Mouse (Mus musculus) midbrain, embryonic 16.5 days (tissue): Measurements from ENCODE around the gene Cited4. TPM values are rescaled to one million over a fixed set of nuclear protein-coding genes. Genes with fewer than 3 reads are reported as not detected.

Experiments used
- ATAC-seq: fragments of 200-750 bp; cut with Nextera tagmentation; 2 replicates; pipeline ENCODE4 v1.8.0; 2017; ENCODE audit warnings: moderate TSS enrichment
- H3K27ac ChIP-seq: fragments of 300-500 bp; sonication (generic); 2 replicates; pipeline ENCODE4 v1.5.1; 2014; ENCODE audit warnings: mild to moderate bottlenecking, low read length, mixed read lengths
- H3K27me3 ChIP-seq: fragments of 300-500 bp; sonication (generic); 2 replicates; pipeline ENCODE4 v1.6.1; 2014; ENCODE audit warnings: low read depth, low read length, mixed read lengths; ENCODE audit not compliant: control insufficient read depth, insufficient read depth
- H3K36me3 ChIP-seq: fragments of 300-500 bp; sonication (generic); 2 replicates; pipeline ENCODE4 v1.6.1; 2014; ENCODE audit warnings: mild to moderate bottlenecking, low read length, moderate library complexity, mixed read lengths; ENCODE audit not compliant: control insufficient read depth, insufficient read depth
- H3K4me1 ChIP-seq: fragments of 300-500 bp; sonication (generic); 2 replicates; pipeline ENCODE4 v1.6.1; 2014; ENCODE audit warnings: mild to moderate bottlenecking, low read length, mixed read lengths; ENCODE audit not compliant: control insufficient read depth, insufficient read depth
- H3K4me2 ChIP-seq: fragments of 300-500 bp; sonication (generic); 2 replicates; pipeline ENCODE4 v1.6.1; 2014; ENCODE audit warnings: mild to moderate bottlenecking, low read length, mixed read lengths
- H3K4me3 ChIP-seq: fragments of 300-500 bp; sonication (generic); 2 replicates; pipeline ENCODE4 v1.5.1; 2014; ENCODE audit warnings: low read depth, mild to moderate bottlenecking, low read length, moderate library complexity, mixed read lengths
- H3K9ac ChIP-seq: fragments of 300-500 bp; sonication (generic); 2 replicates; pipeline ENCODE4 v1.6.1; 2014; ENCODE audit warnings: low read depth, low read length, mixed read lengths
- H3K9me3 ChIP-seq: fragments of 300-500 bp; sonication (generic); replicated peaks from 2 replicates; pipeline ENCODE4 v1.6.1; 2014; ENCODE audit warnings: mild to moderate bottlenecking, low read length, mixed read lengths; ENCODE audit not compliant: control insufficient read depth, poor library complexity, severe bottlenecking
- WGBS: fragments of 180-500 bp; shearing (Covaris S2); extraction: QIAGEN DNeasy Blood & Tissue Kit; methylation state at CpG from one replicate; pipeline ENCODE4 v1.1.7; 2014; 5-methylcytosine and 5-hydroxymethylcytosine counted together
- polyA plus RNA-seq: library from polyadenylated mRNA; unstranded; fragments of >200 nt; fragmentation: Nextera tagmentation; extraction: Ambion mirVana; gene quantifications from 2 replicates; pipeline ENCODE4 v1.2.1, GENCODE M21; 2015

Gene Cited4
- polyA plus RNA-seq, 1 experiment from 2014 or later = 1.4 TPM

- no peak for ATAC-seq
- 74% methylated on average over 5 of the region's 5 CpGs for WGBS
- H3K9ac ChIP-seq = no peak overlapping the region
- peaks cover 9% of the 10 kb centered on the region; the same call in 1 of the 2 replicates for H3K27me3 ChIP-seq
- H3K9me3 ChIP-seq = no peaks in the 10 kb centered on the region
- H3K4me2 ChIP-seq = no peak overlapping the region
- H3K4me1 ChIP-seq = peaks cover 8% of the 10 kb centered on the region
- H3K4me3 ChIP-seq = no peak overlapping the region
- H3K27ac ChIP-seq = no peak overlapping the region
- H3K36me3 ChIP-seq = no peaks in the 10 kb centered on the region
Measured at GRCm38 (mm10) chr4:120669585-120669984, 3.2 kb downstream of the Cited4 start.

DNA sequence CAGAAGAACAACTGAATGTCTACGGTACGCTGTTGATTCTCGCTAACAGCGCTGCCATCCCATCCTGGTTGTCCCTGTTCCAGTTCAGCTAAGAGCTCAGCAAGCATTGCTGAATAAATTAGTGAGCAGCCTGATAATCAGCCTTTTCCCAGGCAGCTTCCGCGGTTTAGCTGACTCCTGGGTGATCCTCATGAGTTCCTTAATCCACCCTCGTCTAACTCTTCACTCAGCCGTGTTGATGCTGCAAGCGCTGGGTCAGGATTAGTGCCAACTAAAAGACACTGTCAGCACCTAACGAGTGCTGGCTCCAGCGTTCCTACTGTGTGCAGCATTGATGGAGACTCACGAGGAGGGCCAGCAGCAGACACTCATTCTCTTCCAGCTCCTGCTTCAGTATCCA is 4.7 kb downstream of the Cited4 start:
- Histone ChIP-seq H3K36me3 (no peaks in the 10 kb centered on the region), H3K27me3 (peaks cover 9% of the 10 kb centered on the region; the same call in 1 of the 2 replicates), H3K9ac (no peak overlapping the region), H3K4me3 (no peak overlapping the region), H3K9me3 (no peaks in the 10 kb centered on the region), H3K27ac (no peak overlapping the region), H3K4me2 (no peak overlapping the region), H3K4me1 (peaks cover 8% of the 10 kb centered on the region)
- ATAC-seq = no peak
- 24% methylated on average over 12 of the region's 12 CpGs for WGBS

- WGBS = 89% methylated on average over 3 of the region's 3 CpGs
- Histone ChIP-seq H3K36me3 (no peaks in the 10 kb centered on the region), H3K9ac (no peak overlapping the region), H3K27me3 (peaks cover 4% of the 10 kb centered on the region; the same call in 1 of the 2 replicates), H3K27ac (no peak overlapping the region), H3K4me2 (no peak overlapping the region), H3K4me1 (no peaks in the 10 kb centered on the region), H3K9me3 (no peaks in the 10 kb centered on the region), H3K4me3 (no peak overlapping the region)
- ATAC-seq = no peak
Measured at GRCm38 (mm10) chr4:120673606-120674005, 7.2 kb downstream of the Cited4 start.

DNA sequence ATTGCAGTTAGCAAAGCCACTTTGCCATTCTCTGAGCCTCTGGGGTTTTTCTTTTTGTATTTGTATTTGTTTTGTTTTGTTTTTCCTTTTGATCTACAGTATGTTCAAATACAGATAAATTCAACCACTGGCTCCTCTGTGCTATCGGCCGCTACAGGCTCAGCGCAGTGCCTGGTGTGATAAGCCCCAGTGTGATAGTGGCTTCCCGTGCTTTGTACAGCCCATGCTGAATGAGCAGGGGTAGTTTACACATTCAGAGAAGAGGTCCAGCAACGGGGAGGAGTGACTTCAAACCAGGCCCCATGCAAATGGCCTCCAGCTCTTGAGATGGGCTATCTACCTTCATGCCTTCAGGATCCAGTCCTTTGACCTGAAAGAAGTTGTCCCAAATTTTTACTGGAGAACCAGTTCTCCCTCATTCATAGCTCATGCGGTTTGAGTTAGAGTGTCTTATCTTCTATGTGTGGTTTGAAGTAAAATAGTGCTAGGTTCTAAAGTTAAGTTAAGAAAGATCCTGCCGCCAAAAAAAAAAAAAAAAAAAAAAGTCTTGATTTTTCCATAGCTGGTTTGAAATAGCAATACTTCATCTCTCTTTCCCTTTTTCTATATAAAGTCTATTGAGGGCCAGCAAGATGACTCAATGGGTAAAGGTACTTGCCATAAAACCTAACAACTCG is 8.5 kb downstream of the Cited4 start:
- no peak for ATAC-seq
- H3K9me3 ChIP-seq = no peaks in the 10 kb centered on the region
- H3K4me2 ChIP-seq = no peak overlapping the region
- no peaks in the 10 kb centered on the region for H3K27me3 ChIP-seq
- no peak overlapping the region for H3K9ac ChIP-seq
- no peaks in the 10 kb centered on the region for H3K36me3 ChIP-seq
- 73% methylated on average over 8 of the region's 8 CpGs for WGBS
- H3K4me3 ChIP-seq = no peak overlapping the region
- no peak overlapping the region for H3K27ac ChIP-seq
- H3K4me1 ChIP-seq = no peaks in the 10 kb centered on the region

DNA sequence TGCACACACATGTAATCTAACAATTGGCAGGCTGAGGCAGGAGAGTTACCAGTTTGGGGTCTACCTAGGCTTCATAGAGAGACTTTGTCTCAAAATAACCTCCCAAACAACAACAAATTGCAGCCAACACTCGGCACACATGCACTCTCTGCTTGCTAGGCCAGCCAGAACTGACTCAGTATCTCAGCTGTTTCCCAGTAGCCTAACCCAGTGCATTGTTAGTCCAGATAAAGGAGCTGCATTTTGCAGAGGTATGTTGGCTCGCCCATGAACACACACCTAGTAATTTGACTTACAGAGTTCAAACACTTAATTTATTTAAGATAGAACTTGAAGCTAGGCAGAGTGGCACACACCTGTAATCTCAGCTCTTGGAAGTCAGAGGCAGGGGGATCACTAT is 9.3 kb downstream of the Cited4 start:
- ATAC-seq = no peak

GRCm38 (mm10) chr4:120680953-120681352 is 14.6 kb downstream of the Cited4 start:
- H3K9ac ChIP-seq = no peak overlapping the region
- H3K36me3 ChIP-seq = no peaks in the 10 kb centered on the region
- 0 out of 2 replicates have a peak, but pooled peaks have one; percentile 21 for ATAC-seq
- H3K4me3 ChIP-seq = no peak overlapping the region
- H3K4me2 ChIP-seq = no peak overlapping the region
- H3K27ac ChIP-seq = no peak overlapping the region
- H3K27me3 ChIP-seq = no peaks in the 10 kb centered on the region
- no peaks in the 10 kb centered on the region for H3K4me1 ChIP-seq
- 57% methylated on average over 7 of the region's 7 CpGs for WGBS
- no peaks in the 10 kb centered on the region for H3K9me3 ChIP-seq

More for the DNA sequence above, 9.3 kb downstream of the Cited4 start:
- no peak overlapping the region for H3K4me3 ChIP-seq
- H3K27ac ChIP-seq = no peak overlapping the region
- H3K4me2 ChIP-seq = no peak overlapping the region
- no peaks in the 10 kb centered on the region for H3K4me1 ChIP-seq
- H3K27me3 ChIP-seq = no peaks in the 10 kb centered on the region
- H3K9me3 ChIP-seq = no peaks in the 10 kb centered on the region
- no peaks in the 10 kb centered on the region for H3K36me3 ChIP-seq
- 66% methylated on average over 2 of the region's 2 CpGs for WGBS
- no peak overlapping the region for H3K9ac ChIP-seq

DNA sequence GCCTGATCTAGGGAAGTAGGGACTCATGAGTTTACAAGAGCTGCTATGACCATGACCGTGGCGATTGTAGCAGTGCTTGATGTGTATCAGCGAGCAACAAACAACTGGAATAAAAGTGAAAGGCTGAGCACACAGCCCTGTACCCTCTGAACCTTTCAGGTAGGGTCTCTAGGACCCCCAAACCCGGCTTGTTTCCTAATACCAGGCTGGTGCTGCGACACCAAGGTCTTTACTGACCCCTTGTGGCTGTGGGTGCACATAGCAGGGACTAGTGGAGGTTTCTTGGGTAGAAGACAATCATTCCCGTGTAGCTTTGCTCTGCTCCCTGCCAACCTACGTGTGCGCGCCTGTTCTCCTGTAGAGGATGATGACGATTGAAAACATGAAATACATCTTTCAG is 15.8 kb downstream of the Cited4 start:
- no peak overlapping the region for H3K27ac ChIP-seq
- no peak overlapping the region for H3K4me3 ChIP-seq
- no peak for ATAC-seq
- H3K4me2 ChIP-seq = no peak overlapping the region
- H3K36me3 ChIP-seq = no peaks in the 10 kb centered on the region
- no peaks in the 10 kb centered on the region for H3K4me1 ChIP-seq
- no peak overlapping the region for H3K9ac ChIP-seq
- H3K9me3 ChIP-seq = no peaks in the 10 kb centered on the region
- WGBS = 37% methylated on average over 10 of the region's 10 CpGs
- no peaks in the 10 kb centered on the region for H3K27me3 ChIP-seq

GRCm38 (mm10) chr4:120683278-120683997 is 17.1 kb downstream of the Cited4 start:
- H3K9me3 ChIP-seq = no peaks in the 10 kb centered on the region
- no peak overlapping the region for H3K27ac ChIP-seq
- no peaks in the 10 kb centered on the region for H3K4me1 ChIP-seq
- H3K4me2 ChIP-seq = no peak overlapping the region
- no peak overlapping the region for H3K9ac ChIP-seq
- no peak for ATAC-seq
- no peaks in the 10 kb centered on the region for H3K36me3 ChIP-seq
- H3K27me3 ChIP-seq = no peaks in the 10 kb centered on the region
- no peak overlapping the region for H3K4me3 ChIP-seq
- 55% methylated on average over 9 of the region's 9 CpGs for WGBS

DNA sequence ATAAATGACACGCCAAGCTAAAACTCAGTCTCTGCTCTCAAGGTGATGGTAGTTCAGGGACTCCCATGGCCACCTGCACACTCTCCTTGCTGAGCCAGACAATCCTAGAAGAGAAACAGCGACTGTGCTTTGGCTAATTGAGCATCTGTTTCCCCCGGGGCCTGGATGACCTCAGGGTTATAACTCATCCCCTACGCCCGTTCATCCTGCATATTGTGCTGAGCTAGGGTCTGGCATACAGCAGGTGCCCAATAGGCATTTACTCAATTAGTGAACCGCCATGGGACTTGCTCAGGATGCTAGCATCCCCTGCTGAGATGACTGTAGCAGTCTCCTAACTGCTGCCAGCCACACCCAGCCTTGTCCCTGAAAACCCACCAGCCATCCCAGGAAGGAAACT is 20.9 kb downstream of the Cited4 start:
- no peak overlapping the region for H3K4me3 ChIP-seq
- 42% methylated on average over 6 of the region's 6 CpGs for WGBS
- no peak overlapping the region for H3K27ac ChIP-seq
- H3K9me3 ChIP-seq = no peaks in the 10 kb centered on the region
- no peak for ATAC-seq
- no peaks in the 10 kb centered on the region for H3K27me3 ChIP-seq
- no peaks in the 10 kb centered on the region for H3K36me3 ChIP-seq
- H3K4me1 ChIP-seq = no peaks in the 10 kb centered on the region
- H3K9ac ChIP-seq = no peak overlapping the region
- no peak overlapping the region for H3K4me2 ChIP-seq
